Mouse (Mus musculus) urinary bladder, adult 2 months (tissue): ENCODE measurements at regions not wholly inside any gene's neighbourhood (a gene's known extent, or its start where the extent isn't known, plus 50 kb on each side); places are given as distances from the start of the nearest gene placed in this dataset.

Experiments used
- DNase-seq: peaks from one replicate; pipeline ENCODE4 v3.0.0; 2022; ENCODE audit warnings: low spot score

DNA sequence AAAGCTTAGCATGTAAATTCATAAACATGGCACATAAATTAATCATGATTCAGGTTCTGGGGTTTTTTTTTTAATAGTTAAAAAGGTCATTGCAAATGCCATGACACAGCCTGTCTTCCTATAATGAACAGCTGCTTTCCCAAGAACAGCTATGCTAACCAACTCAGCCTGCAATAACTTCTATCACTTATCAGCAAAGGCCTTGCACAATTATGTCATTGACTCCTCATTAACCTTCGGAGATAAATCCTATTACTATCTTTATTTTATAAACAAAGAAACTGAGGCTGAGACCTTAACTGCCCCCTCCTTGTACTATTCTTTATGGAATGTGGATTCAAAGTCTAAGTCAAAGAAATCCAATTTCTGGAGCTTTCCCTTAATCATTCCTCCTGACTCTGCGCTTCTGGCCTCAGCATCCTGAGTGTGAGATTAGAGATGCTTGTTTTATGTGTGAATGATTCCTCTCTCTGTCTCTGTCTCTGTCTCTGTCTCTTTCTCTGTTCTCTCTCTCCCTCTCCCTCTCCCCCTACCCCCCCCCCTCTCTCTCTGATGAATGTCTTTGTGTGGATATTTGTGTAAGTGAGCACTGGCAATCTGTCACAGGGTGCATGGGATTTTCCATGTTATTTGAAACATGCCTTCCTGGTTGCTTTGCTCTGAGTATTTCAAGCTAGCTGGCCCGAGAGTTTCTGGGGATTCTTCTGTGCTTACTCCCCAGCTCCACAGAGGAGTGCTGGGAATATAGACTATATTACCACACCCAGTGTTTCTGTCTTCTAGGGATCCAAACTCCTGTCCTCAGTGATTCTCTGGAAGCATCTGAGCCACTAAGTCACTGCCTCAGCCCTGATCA, 243.1 kb upstream of the Il12b start:
- DNase-seq = no peak

DNA sequence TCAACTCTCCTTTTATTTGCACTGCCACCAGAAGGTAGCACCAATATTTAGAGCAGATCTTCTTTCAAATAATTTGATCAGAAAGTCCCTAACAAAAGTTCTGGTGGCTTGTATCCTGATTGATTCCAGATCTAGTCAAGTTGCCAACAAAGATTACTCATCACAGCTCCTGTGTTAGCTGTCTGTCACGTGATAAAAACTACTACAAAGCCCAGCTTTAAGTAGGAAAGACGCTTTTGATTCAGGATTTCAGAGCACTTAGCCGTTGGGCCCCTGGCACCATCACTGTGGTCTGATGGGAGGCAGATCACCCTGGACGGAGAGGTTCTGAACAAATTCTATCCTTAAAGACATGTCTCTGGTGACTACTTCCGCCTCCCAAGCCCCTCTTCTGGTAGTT, 241.6 kb upstream of the Il12b start:
- no peak for DNase-seq

DNA sequence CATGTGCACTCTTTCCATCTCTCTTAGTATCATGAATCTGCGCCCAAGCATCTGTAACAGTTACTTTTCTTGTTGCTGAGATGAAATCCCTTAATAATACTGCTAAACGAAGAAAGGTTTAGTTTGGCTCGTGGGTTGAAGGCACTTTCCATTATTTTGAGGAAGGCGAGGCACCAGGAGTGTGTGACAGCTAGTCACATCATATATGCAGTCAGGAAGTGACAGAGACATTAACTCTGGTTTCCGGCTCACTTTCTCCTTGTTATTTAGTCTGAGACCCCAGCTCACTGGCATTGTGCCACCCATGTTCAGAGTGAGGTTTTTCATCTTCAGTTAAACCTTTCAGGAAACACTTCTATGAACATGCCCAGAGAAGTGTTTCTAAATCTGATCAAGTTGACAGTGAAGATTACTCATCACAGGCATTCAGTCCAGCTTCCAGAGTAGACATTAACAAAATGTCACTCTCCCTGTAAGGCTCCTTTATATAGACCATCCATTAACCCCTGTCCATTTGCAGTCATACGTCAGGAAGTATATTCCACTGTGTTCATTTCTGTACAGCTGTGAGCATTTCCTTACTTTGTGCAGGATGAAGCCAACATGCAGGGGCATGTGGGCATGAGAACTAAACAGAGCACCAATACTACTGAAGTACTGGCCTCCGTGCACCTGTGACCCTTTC, 238.0 kb upstream of the Il12b start:
- no peak for DNase-seq

DNA sequence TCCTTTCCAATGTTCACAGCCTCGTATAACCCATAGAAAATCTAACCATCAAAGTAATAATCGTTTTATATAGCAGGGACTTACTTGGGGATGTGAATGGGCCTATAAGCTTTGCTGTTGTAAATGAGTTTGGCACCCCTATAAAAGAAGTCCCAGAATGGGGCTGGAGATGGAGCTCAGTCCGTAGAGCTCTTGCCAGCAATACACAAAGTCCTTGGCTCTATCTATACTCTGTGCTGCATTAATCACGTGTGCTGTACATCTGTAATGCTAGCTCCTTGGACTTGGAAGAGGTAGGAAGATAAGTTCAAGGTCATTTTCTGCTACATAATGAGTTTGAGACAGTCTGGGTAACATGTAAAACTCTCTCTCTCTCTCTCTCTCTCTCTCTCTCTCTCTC, 236.8 kb upstream of the Il12b start:
- no peak for DNase-seq

DNA sequence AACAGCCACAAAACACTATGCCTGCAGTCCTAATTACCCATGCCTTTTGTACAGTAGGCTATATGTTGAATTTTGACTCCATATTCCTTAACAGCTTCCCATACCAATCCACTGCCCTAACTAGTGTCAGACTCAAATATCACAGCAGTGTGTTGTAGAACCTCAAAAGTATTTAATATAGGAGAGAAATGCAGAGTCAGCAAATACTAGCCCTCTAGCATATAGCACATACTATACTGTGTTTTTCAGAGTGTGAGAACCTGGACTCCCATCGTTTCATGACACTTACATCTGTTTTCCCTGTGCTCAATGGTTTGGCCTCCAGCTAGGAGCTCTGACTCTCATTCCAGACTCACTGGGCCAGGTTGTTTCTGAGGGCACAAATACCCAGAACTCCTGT, 236.1 kb upstream of the Il12b start:
- no peak for DNase-seq

DNA sequence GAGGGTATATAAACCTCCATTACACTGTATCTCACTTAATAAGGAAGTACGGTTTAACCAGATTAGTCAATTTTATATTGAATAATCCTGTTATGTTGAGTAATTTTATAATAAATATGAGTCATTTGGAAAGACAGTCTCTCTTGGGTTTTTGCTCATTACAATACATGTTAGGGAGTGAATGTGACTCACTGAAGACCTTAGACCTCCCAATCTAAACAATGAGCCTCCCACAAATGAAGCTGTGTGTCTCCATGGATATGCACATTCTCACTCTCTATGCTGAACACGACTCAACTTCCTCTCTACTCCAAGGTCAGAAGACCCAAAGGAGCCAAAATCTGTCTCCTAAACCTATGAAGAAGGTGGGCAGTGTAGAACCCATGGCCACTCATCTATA, 235.7 kb upstream of the Il12b start:
- no peak for DNase-seq

DNA sequence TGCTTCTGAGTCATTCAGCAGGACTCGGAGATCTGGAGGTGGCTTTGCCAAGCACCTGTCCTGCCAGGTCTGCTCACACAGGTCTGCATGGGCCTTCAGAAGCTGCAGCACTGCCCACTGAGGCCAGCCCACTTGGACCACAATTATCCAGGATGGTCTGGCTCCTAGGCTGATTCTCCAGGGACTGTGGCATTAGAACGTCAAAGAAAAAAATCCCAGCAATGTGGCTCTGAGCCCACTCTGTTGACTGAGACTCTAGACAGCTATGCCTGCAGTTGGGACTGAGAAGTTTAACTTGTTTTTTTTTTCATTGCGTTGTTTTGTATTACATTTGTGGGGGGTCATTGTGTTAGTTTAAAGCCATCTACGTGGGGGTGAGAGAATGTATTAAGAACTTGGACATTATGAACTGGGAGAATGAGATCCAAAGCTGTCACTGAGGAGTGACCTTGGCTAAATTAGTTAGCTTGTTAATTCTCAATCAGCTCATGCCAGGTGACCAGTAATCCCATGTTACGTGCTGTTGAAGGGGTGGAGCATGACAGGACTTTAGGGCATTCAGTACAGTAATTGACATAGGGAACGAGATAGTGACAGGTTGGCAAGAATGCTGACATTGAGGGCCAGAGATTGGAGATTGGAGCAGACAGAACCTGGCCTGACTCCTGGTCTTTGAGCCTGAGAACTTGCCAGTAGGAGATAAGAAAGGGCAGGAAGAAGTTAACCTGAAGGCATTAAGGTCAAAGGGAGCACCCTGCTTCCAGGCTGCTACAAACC, 232.0 kb upstream of the Il12b start:
- DNase-seq = no peak

DNA sequence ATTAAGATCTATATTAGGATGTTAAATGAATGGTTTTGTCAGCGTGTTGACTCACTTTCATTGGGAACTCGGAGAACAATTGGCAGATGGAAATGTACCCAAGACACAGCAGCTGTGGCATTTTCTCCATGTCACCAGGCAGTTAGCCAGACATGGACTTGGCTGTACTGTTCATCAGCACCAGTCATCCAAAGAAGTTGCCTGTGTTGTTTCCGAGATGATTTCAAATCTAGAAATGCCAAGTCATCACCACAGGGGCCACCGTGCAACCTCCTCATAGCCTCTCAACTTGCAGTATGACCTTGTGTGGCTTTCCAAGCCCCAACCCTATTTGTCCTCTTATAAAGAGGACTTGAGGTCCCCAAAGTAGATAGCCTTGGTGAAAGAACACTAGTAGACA, 227.4 kb upstream of the Il12b start:
- DNase-seq = no peak

DNA sequence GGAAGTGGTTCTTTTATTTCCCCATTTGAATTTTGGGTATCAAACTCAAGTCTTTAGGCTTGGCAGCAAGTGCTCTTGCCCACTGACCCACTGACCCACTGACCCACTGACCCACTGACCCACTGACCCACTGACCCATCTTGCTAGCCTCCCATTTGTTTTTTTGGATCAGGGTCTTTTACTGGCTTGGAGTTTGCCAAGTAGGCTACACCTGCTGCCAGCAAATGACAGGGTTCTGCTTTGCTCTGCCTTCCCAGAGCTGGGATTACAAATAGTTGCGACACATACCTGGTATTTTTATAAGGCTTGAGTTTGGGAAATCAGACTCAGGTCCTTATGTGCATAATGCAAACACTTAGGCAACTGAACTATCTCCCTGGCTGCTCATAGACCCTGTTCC, 226.7 kb upstream of the Il12b start:
- no peak for DNase-seq

DNA sequence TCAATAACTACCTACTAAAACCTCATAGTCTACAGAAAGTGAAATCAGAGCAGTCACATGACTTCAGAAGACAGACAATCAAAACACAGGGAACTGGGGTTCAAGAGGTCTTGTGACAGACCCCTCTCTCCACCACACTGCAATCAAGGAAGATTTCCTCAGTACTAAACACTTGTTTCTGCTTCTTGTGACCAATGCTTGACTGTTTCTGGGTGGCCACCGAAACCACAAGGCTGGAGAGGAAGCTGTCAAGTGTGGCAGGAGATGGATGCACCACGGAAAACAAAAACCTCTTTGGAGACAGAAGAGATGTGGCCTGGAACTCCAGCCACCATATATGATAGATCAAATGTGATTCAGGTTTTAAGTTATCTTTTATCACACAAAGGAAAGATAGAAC, 225.3 kb upstream of the Il12b start:
- no peak for DNase-seq

DNA sequence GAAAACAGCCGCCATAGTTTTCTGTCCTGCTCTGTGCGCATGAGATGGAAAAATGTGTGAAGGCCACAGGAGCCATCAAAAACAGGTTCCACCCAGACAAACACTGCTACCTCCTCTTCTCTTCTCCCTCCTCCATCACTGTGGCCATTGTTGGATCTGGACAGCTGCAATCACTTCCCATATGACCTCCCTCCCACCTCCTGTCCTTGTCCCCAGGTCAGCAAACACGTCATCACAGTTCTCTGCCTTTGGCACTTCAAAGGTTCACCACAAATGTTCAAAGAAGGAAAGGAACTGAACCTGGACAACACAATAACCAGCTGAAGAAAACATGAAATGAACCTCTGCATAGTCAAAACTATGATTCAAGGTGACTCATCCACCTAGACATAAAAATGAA, 220.2 kb upstream of the Il12b start:
- DNase-seq = no peak

DNA sequence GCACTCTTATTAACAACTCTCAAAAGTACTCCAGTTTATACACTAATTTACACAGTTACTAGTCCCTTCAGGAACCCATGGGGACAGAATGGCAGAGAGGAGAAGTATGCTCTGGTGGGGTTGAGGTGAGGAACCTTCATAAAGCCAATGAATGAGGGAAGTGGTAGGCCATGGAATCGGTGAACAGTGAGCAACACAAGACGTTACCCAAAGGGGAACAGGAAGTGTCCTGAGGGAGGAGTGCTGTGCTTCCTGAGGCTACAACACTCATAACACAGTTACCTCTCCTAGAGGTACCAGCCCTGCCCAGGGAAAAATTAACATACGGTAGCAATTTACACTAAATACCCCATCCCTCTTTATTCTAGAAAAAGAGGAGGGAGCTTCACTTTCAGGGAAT, 216.0 kb upstream of the Il12b start:
- DNase-seq = no peak

DNA sequence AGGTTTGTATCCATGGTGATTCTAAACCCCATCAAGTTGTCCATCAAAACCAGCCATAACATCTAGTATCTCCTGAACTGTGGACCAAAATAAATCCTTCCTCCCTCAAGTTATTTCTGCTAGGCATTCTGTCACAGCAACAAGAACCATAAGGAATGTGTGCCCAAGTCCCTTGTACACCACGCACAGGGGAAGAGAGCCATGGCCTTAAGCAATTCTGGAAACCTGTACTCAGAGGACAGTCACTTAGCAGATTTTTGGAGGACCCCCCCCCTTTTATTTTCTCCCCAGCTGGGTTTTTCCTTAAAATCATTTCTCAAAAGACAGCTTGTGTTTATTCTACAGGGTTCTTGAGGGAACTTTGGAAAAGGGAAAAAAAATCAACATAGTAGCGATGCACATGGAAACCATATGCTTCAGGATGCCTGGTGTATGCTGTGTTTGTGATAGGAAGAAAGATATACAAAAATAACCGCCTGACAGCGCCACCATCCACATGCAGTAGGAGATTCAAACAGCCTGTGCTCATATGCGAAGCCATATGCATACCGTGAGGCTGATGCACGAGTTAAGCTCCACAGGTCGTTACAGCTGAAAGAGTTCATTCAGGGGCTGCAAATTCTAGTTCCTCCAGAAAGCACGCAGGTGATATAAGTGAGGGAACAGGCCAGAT, 214.5 kb upstream of the Il12b start:
- DNase-seq = no peak

DNA sequence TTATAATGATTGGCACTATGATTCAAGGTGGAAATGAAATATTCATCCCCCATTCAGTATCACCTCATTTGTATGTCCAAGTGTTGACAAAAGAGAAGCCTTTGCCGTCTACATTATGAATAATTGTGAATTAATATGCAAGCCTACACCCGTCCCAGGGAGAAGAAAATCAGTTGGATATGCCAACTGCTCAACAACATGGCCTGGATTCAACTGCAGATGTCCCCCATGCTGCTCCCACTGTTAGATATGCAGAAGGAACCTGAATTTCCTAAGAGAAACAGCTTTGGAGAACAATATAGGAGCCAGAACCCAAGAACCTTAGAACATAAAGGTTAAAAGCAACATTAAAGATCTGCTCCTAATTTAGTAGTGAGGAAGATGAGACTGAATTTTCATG, 211.7 kb upstream of the Il12b start:
- DNase-seq = no peak

DNA sequence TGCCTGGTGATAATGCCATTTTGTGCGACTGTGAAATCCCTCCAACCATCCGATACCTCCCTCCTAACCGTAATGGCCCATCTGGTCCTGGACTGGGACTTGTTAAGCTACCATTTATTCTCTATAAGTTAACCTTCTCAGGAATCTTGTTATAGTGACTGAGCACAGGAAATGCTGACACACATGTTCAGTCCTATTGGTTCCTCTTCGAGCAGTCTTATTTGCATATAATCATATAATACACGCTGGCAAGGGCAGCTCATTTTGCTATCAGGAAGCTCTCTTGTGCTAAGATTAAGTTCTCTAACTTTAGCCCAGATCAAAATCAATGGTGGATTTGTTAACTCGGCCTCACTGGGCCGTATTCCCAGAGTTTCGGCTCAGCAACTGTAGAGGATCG, 206.1 kb upstream of the Il12b start:
- DNase-seq = no peak

DNA sequence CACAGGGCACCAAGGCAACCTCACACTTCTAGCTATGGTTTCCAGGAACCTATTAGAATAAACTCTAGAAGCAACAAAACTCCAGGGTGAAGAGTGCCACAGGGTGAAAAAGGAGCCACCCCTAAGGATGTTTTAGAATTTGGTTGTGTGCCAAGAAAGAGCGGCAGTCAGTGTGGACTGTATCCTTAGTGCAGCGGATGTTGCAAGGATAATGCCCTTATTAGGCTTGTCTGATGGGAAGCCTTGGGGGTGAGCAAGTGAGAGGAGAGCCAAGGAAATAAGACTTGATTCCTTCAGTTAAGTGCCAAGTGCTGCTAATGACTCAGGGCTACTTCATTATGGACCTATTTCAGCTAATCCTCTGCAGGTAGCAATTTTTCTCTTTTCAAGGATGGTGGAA, 197.1 kb upstream of the Il12b start:
- no peak for DNase-seq

DNA sequence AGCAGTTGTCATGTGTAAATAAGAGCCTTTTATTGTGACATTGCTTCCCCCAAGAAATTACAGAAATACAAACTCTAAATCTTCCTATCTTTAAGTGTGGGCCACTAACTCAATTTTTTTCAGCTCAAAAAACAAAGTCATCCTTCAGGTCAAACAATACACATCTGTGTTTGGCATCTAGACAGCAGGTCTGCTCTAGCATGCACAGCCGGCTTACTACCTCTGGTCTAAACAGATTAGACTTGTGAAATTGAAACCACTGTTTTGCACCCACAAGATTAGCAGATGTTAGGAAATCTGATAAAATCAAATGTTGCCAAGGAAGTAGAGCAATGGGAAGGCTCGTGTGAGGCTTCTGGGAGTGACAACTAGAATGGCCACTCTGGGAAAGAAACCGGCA, 195.5 kb upstream of the Il12b start:
- DNase-seq = no peak

DNA sequence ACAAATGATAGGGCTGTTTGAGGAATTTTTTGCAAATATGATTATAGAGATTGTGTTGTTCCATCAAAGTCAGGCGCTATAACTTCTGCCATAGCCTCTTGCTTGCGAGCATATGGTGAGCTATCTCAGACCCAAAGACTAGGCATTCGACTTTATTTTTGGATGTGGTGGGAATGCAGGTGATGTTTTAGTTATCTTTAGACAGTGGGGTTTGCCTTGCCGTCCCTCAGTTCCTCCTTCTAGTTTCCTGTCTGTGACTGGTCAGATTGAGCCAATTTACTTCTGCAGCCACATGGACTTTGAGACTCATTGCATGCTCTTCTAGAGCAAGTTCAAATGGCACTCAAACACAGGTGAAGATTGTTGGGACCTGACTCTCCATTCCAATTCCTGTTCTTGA, 193.0 kb upstream of the Il12b start:
- no peak for DNase-seq

DNA sequence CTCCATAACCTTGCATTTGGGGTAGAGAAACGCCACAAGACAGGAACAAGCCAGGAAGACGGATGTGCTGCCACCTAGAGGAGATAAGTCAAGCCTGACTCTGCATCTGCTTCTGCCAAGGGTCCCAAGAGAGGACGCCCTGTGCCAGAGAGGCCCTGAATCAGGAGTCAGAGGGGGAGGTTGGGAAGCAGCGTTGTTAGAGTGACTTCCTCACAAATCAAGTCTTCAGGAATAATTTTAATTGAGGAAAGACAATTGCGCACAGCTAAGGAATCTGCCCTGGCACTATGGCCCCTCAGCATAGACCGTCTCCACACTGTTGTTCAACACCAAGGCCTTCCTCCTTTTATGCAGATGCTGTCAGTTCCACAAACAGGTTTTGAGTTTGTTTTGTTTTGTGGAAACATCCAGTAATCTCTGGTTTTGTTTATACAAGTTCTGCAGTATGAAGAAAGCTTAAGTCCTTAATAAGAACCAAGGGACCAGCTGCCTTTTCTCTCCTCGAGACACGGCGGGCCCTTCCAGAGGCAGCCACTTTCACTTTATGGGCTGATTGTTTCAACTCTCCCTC, 187.9 kb upstream of the Il12b start:
- peak; percentile 21 for DNase-seq

DNA sequence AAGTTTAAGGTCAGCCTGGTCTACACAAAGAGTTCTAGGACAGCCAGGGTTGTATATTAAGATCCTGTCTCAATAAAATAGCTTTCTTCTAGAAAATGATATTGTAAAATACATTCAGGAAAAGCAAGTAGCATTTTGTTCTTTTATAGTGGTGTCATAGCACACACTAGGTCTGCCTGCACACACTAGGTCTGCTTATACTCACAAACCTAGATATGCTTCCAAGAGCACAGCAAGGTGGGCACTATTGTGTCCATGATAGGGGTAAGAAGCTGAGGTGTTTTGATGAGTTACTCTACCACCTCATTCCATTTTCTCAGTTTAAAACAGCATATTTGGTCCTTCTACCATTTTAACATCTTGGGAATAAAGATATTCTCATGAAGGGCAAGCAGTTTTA, 185.8 kb upstream of the Il12b start:
- no peak for DNase-seq

DNA sequence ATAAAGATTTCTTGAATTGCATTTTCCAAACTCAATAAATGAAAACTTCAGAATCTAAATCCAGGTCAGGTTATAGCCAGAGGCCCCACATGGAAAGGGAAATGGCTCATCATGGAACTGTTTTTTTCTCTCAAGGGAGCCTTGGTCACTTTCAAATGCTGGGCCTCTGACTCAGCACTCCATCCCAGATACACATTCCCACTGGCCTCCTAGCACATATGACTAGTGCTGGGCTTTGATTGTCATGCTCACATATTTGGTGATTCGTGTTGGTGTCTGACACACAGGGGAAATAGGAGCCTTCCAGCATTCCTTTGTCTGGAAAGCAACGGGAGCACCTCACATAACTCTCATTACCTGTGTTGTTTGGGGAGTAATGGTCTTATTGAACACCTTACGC, 183.5 kb upstream of the Il12b start:
- DNase-seq = no peak

DNA sequence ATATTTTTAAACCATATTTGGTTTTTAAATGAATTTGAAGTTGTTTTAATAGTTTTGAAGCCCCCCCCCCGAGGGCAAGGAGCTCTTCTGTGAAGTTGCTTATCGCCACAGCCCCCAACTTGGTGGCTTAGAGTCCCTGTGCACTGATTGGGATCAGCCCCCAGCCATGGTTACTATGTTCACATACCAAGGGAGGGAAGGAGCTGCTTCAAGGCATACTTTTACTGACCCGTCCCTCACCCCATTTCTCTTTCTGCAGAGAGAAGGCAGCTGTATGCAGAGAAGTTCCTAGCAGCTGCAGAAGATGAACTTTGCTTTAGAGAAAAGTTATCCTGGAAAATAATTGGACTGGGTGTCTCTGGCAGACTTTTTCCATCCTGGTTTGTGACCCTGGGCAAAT, 179.9 kb upstream of the Il12b start:
- no peak for DNase-seq
